In the genomic region with DNA sequence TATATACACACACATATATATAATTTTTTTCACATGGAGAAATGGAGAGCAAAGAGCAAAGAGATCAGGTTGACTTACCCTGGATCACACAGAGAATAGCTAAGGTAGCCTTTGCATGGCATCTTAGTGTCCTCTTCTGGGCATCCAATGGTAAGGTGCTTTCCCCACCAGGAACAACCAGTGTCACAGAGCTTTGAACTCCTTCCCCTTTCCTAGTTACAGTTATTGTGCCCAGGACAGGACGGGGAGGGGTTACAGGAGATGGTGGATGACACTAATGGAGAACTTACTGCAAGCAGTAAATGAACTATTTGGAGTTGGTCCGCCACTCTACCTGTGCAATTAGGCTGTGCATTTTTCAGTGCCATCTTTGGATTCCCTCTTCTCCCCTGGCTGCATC, we compare ENCODE assay signal across 15 mouse cellular contexts.
"Had no signal": no experiment of that assay in that cellular context is flagged by ENCODE, and none has a peak within 500 bp of the region (broad histone marks: within the 10 kb centered on the region; RNA-seq: fewer than 3 reads in every experiment).

No protein-coding gene starts in this region.

- DNase-seq: liver, postnatal 0 days; lung, adult 2 months; lung, postnatal 14 days; lung, postnatal 36 days; retina, postnatal 1 day; right cerebral cortex, adult 18-20 months; right cerebral cortex, postnatal 25 days; right cerebral cortex, postnatal 4 days; spleen, adult 18-20 months; thymus, adult 18-20 months; thymus, postnatal 25 days; thymus, postnatal 4 days had no signal

- ATAC-seq: liver, postnatal 0 days; lung, postnatal 0 days; midbrain, embryonic 13.5 days; midbrain, embryonic 15.5 days had no signal
